Mouse (Mus musculus) spleen, adult 2 months (tissue): ENCODE data around the gene Capn2.

Experiments
- CTCF ChIP-seq: fragments of 200-500 bp; IDR thresholded peaks from 2 replicates; pipeline ENCODE4 v1.5.1; 2011; ENCODE audit warnings: mild to moderate bottlenecking, inconsistent platforms; ENCODE audit not compliant: insufficient read depth, insufficient read length, insufficient replicate concordance; ENCODE audit errors: extremely low read depth
- POLR2A ChIP-seq: fragments of 200-500 bp; IDR thresholded peaks from 2 replicates; pipeline ENCODE4 v1.6.1; 2011; ENCODE audit warnings: low read depth, low read length, inconsistent platforms

GRCm38 (mm10) chr1:182520938-182521500 is 3.6 kb upstream of the Capn2 start:
- TF ChIP-seq POLR2A: no peak
- no peak for TF ChIP-seq CTCF
